Mouse (Mus musculus) lung, embryonic 14.5 days (tissue): ENCODE results near the gene Gm20388. TPM values are rescaled to one million over a fixed set of nuclear protein-coding genes. Genes with fewer than 3 reads are reported as not detected.

Experiments
- ATAC-seq: fragments of 200-750 bp; cut with Nextera tagmentation; 2 replicates; pipeline ENCODE4 v1.8.0; 2017; ENCODE audit warnings: mild to moderate bottlenecking, moderate TSS enrichment, moderate library complexity; ENCODE audit not compliant: insufficient read depth
- DNase-seq: peaks from one replicate; pipeline ENCODE4 v3.0.0-alpha.2; 2015
- H3K27ac ChIP-seq: fragments of 300-500 bp; sonication (generic); 2 replicates; pipeline ENCODE4 v1.5.1; 2014; ENCODE audit warnings: low read depth, mild to moderate bottlenecking, moderate library complexity
- H3K27me3 ChIP-seq: fragments of 300-500 bp; sonication (generic); 2 replicates; pipeline ENCODE4 v1.6.1; 2014; ENCODE audit warnings: low read length, control low read depth; ENCODE audit not compliant: insufficient read depth
- H3K36me3 ChIP-seq: fragments of 300-500 bp; sonication (generic); 2 replicates; pipeline ENCODE4 v1.6.1; 2014; ENCODE audit warnings: control low read depth; ENCODE audit not compliant: insufficient read depth
- H3K4me1 ChIP-seq: fragments of 300-500 bp; sonication (generic); 2 replicates; pipeline ENCODE4 v1.6.1; 2014; ENCODE audit warnings: antibody characterized with exemption, control low read depth; ENCODE audit not compliant: insufficient read depth
- H3K4me2 ChIP-seq: fragments of 300-500 bp; sonication (generic); 2 replicates; pipeline ENCODE4 v1.6.1; 2014; ENCODE audit warnings: mild to moderate bottlenecking
- H3K4me3 ChIP-seq: fragments of 300-500 bp; sonication (generic); 2 replicates; pipeline ENCODE4 v1.5.1; 2014; ENCODE audit warnings: low read depth, low read length
- H3K9ac ChIP-seq: fragments of 300-500 bp; sonication (generic); 2 replicates; pipeline ENCODE4 v1.6.1; 2014
- H3K9me3 ChIP-seq: fragments of 300-500 bp; sonication (generic); 2 replicates; pipeline ENCODE4 v1.6.1; 2016; ENCODE audit warnings: low read depth, low read length, control low read depth
- CTCF ChIP-seq: IDR thresholded peaks from 2 replicates; pipeline ENCODE4 v1.5.1; 2016; ENCODE audit warnings: antibody characterized with exemption, low read depth
- WGBS: fragments of 180-500 bp; shearing (Covaris S2); extraction: QIAGEN DNeasy Blood & Tissue Kit; methylation state at CpG from one replicate; pipeline ENCODE4 v1.1.7; 2014; 5-methylcytosine and 5-hydroxymethylcytosine counted together
- polyA plus RNA-seq: library from polyadenylated mRNA; unstranded; fragments of >200 nt; fragmentation: Nextera tagmentation; extraction: Ambion mirVana; gene quantifications from 2 replicates; pipeline ENCODE4 v1.2.1, GENCODE M21; 2014

Gene Gm20388
- polyA plus RNA-seq, 1 experiment from 2014 or later, result not detected

- no peak overlapping the region for H3K9ac ChIP-seq
- no peaks in the 10 kb centered on the region for H3K27me3 ChIP-seq
- H3K27ac ChIP-seq, result no peak overlapping the region
- H3K9me3 ChIP-seq, result no peaks in the 10 kb centered on the region
- H3K36me3 ChIP-seq, result 0 out of 2 replicates have a peak, but pooled peaks cover 7% of the 10 kb centered on the region
- H3K4me1 ChIP-seq, result no peaks in the 10 kb centered on the region
- TF ChIP-seq CTCF, result no peak
- 75% methylated on average over 13 of the region's 13 CpGs for WGBS
- DNase-seq (no peak), ATAC-seq (no peak)
- no peak overlapping the region for H3K4me3 ChIP-seq
- no peak overlapping the region for H3K4me2 ChIP-seq
These were observed 4079.8 kb downstream of the Gm20388 start for GRCm38 (mm10) chr8:123990277-123991049.

GRCm38 (mm10) chr8:123992587-123992986 is 4081.9 kb downstream of the Gm20388 start:
- Histone ChIP-seq H3K9ac (no peak overlapping the region), H3K27ac (no peak overlapping the region), H3K9me3 (no peaks in the 10 kb centered on the region), H3K27me3 (no peaks in the 10 kb centered on the region), H3K4me2 (no peak overlapping the region), H3K4me3 (no peak overlapping the region), H3K36me3 (peaks cover 24% of the 10 kb centered on the region), H3K4me1 (no peaks in the 10 kb centered on the region)
- TF ChIP-seq CTCF, result 0 out of 2 replicates have a peak, but pooled peaks have one; percentile 14
- WGBS, result 80% methylated on average over 8 of the region's 8 CpGs
- ATAC-seq, result no peak
- DNase-seq, result peak; percentile 28

DNA sequence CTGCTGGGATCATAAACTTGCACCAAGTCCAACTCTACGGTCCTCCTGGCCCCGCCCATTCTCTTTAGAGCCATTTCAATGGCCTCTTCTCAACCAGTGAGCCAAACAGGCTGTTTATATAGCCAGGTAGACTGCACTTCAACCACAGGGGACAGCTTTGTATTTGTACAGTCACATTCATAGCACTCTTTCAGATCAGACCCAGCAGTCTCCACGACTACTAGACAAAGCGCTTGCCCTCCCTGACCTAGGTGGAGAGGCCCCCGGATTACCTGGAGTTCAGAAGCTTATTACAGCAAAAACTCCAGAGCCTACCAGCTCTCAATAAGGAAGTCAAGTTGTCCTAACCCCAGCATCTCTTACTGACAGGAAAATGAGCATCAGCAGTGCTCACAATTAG is 4083.0 kb downstream of the Gm20388 start:
- DNase-seq (peak; percentile 16), ATAC-seq (0 out of 2 replicates have a peak, but pooled peaks have one; percentile 38)
- Histone ChIP-seq H3K4me2 (0 out of 2 replicates have a peak overlapping the region, but pooled peaks have one; percentile 12), H3K36me3 (peaks cover 31% of the 10 kb centered on the region), H3K9me3 (no peaks in the 10 kb centered on the region), H3K4me3 (no peak overlapping the region), H3K4me1 (no peaks in the 10 kb centered on the region), H3K9ac (no peak overlapping the region), H3K27ac (peak overlapping the region; percentile 65), H3K27me3 (no peaks in the 10 kb centered on the region)
- WGBS, result 69% methylated on average over 5 of the region's 5 CpGs
- TF ChIP-seq CTCF, result no peak

DNA sequence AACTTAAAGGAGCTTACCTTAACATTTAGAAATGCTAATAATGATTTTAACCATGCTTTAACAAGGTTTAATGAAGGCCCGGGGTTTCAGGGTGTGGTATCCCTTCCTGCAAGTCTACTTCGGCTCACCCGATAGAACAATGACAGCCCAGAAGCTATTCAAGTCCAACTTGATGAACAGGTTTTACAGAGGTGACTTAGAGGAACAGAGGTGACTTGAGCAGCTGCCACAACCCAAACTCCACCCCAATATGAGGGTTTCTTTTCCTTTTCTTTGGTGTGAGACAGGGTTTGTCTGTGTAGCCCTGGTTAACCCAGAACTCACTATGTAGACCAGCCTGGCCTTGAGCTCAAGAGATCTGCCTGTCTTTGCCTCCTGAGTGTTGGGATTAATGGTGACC is 4083.4 kb downstream of the Gm20388 start:
- Histone ChIP-seq H3K4me3 (no peak overlapping the region), H3K27me3 (no peaks in the 10 kb centered on the region), H3K27ac (peak overlapping the region; percentile 65), H3K36me3 (peaks cover 35% of the 10 kb centered on the region), H3K4me1 (no peaks in the 10 kb centered on the region), H3K9me3 (no peaks in the 10 kb centered on the region), H3K4me2 (peak overlapping the region; percentile 12; the same call in 1 of the 2 replicates), H3K9ac (no peak overlapping the region)
- DNase-seq (peak; percentile 63), ATAC-seq (0 out of 2 replicates have a peak, but pooled peaks have one; percentile 24)
- WGBS, result 76% methylated on average over 3 of the region's 3 CpGs
- TF ChIP-seq CTCF, result no peak

GRCm38 (mm10) chr8:123999568-123999967 is 4088.9 kb downstream of the Gm20388 start:
- H3K36me3 ChIP-seq, result peaks cover 81% of the 10 kb centered on the region

DNA sequence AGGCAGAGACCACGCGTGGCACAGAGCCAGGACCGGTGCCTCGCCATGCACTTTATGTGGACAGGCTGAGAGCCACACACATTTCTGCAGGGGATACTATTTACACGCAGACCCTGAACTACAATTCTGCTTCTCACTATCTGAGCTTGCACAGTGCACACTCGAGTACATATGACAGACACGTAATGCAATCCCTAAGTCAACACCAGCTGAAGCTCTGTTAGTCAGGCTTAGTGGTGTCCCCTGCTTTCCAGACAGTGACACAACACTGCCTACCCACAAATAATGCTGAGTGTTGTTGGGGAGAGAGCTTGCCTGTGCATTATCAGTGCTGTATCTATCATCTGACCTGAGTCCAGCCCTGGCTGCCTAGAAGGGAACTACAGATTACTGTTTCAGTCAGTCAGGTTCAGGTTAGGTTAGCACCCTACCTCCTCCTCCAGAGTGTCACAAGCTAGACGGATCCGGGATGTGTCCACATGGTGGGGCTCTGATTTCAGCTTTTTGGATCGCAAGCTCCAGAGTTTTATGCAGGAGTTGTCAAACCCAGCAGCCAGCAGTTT is 4092.0 kb downstream of the Gm20388 start:
- Histone ChIP-seq H3K36me3 (peaks cover 94% of the 10 kb centered on the region), H3K27me3 (no peaks in the 10 kb centered on the region), H3K27ac (no peak overlapping the region), H3K4me1 (no peaks in the 10 kb centered on the region), H3K4me2 (no peak overlapping the region), H3K4me3 (no peak overlapping the region), H3K9ac (no peak overlapping the region), H3K9me3 (no peaks in the 10 kb centered on the region)
- ATAC-seq (no peak), DNase-seq (no peak)
- 85% methylated on average over 10 of the region's 10 CpGs for WGBS
- TF ChIP-seq CTCF, result no peak

More at GRCm38 (mm10) chr8:123999568-123999967, 4088.9 kb downstream of the Gm20388 start:
- WGBS, result 78% methylated on average over 2 of the region's 2 CpGs
- Histone ChIP-seq H3K27ac (no peak overlapping the region), H3K4me1 (no peaks in the 10 kb centered on the region), H3K4me2 (no peak overlapping the region), H3K9ac (no peak overlapping the region), H3K4me3 (no peak overlapping the region), H3K9me3 (no peaks in the 10 kb centered on the region), H3K27me3 (no peaks in the 10 kb centered on the region)
- DNase-seq, result no peak
- no peak for ATAC-seq
- TF ChIP-seq CTCF, result no peak

DNA sequence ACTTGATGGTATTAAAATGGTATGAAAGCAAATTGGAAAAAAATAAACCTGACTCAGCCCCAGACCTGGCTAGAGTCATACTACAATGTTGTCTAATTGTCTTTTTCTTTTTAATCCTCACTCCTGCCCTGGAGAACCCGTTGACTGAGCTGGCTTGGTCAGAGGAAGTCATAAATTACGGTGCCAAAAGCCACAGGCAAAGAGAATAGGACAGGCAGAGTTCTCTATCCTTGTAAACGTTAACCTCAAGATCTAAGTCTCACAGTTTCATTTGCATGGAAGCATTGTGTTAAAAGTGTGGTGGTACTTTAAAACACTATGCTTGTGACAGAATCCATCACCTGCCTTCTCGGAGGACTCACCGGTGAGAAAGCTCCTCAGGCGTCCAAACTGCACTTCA is 4097.2 kb downstream of the Gm20388 start:
- peaks cover 67% of the 10 kb centered on the region for H3K36me3 ChIP-seq
- DNase-seq (no peak), ATAC-seq (no peak)
- no peak overlapping the region for H3K9ac ChIP-seq
- no peak overlapping the region for H3K27ac ChIP-seq
- 75% methylated on average over 6 of the region's 6 CpGs for WGBS
- no peak overlapping the region for H3K4me3 ChIP-seq
- no peaks in the 10 kb centered on the region for H3K27me3 ChIP-seq
- H3K4me1 ChIP-seq, result no peaks in the 10 kb centered on the region
- no peak overlapping the region for H3K4me2 ChIP-seq
- TF ChIP-seq CTCF, result no peak
- no peaks in the 10 kb centered on the region for H3K9me3 ChIP-seq
